Comparison of ENCODE assay signal across 22 mouse cellular contexts in genomic region chr13:54895981-54896380, GRCm38 (mm10). TPM values are rescaled to one million over a fixed set of nuclear protein-coding genes. Genes with fewer than 3 reads are reported as not detected.
DNase-seq lines count a peak whose midpoint lies in the region; ATAC-seq lines count a peak whose summit lies in the region.
"Had no signal": no experiment of that assay in that cellular context is flagged by ENCODE, and none has a peak within 500 bp of the region (broad histone marks: within the 10 kb centered on the region; RNA-seq: fewer than 3 reads in every experiment).

No protein-coding gene starts in this region.

- no peak overlapping the region for H3K9ac ChIP-seq in midbrain, embryonic 14.5 days (replicated peaks; ENCODE audit: low read length)
- H3K9ac ChIP-seq: hindbrain, embryonic 12.5 days; neural tube, embryonic 12.5 days had no signal

- H3K4me3 ChIP-seq in midbrain, embryonic 14.5 days (replicated peaks; ENCODE audit: low read depth, low read length), result no peak overlapping the region
- no peak overlapping the region for H3K4me3 ChIP-seq in midbrain, embryonic 10.5 days
- H3K4me3 ChIP-seq: hindbrain, embryonic 12.5 days; left cerebral cortex, adult 2 months; limb, embryonic 10.5 days; neural tube, embryonic 12.5 days had no signal

- no peak for DNase-seq in cerebellum, postnatal 4 days (ENCODE audit: low spot score in 2 of 2)
- DNase-seq in midbrain, embryonic 14.5 days, result peak; percentile 36
- no peak for DNase-seq in midbrain, embryonic 10.5 days (ENCODE audit: low spot score)
- DNase-seq in cerebellum, postnatal 14 days, result peak; percentile 79 to 85
- no peak for DNase-seq in urinary bladder, postnatal 14 days (ENCODE audit: low spot score)
- no peak for DNase-seq in thymus, postnatal 25 days
- no peak for DNase-seq in right cerebral cortex, postnatal 36 days (ENCODE audit: low spot score in 2 of 2)
- DNase-seq: adrenal gland, adult 8-10 months; heart, postnatal 10 days; kidney, adult 8-10 months; kidney, postnatal 25 days; lung, adult 18-20 months; lung, postnatal 14 days; spleen, adult 18-20 months; thymus, postnatal 4 days had no signal

- no peaks in the 10 kb centered on the region for H3K9me3 ChIP-seq in midbrain, embryonic 14.5 days (ENCODE audit: control insufficient read depth, low read length)
- no peaks in the 10 kb centered on the region for H3K9me3 ChIP-seq in midbrain, embryonic 10.5 days (replicated peaks)
- H3K9me3 ChIP-seq: hindbrain, embryonic 12.5 days; limb, embryonic 10.5 days; neural tube, embryonic 12.5 days had no signal

- H3K27me3 ChIP-seq in midbrain, embryonic 14.5 days (ENCODE audit: control insufficient read depth, insufficient read depth, low read length), result no peaks in the 10 kb centered on the region
- peaks cover 17% of the 10 kb centered on the region for H3K27me3 ChIP-seq in midbrain, embryonic 10.5 days (ENCODE audit: low read depth, poor library complexity, severe bottlenecking)
- H3K27me3 ChIP-seq: neural tube, embryonic 12.5 days had no signal

- no peaks in the 10 kb centered on the region for H3K36me3 ChIP-seq in midbrain, embryonic 14.5 days (ENCODE audit: control insufficient read depth, insufficient read depth, low read length)
- H3K36me3 ChIP-seq in midbrain, embryonic 10.5 days, result no peaks in the 10 kb centered on the region
- H3K36me3 ChIP-seq: hindbrain, embryonic 12.5 days; limb, embryonic 10.5 days; neural tube, embryonic 12.5 days had no signal

- no peak overlapping the region for H3K4me2 ChIP-seq in midbrain, embryonic 14.5 days (ENCODE audit: low read length)
- H3K4me2 ChIP-seq: heart, embryonic 11.5 days; hindbrain, embryonic 12.5 days; neural tube, embryonic 12.5 days had no signal

- peak; percentile 54; the same call in 1 of the 2 replicates for ATAC-seq in cerebellum, adult (ENCODE audit: insufficient number of reproducible peaks, low FRiP score, low TSS enrichment)
- no peak for ATAC-seq in midbrain, embryonic 14.5 days (ENCODE audit: low FRiP score, low TSS enrichment)
- ATAC-seq: Patski had no signal

- H3K4me1 ChIP-seq in midbrain, embryonic 14.5 days (ENCODE audit: control insufficient read depth, insufficient read depth, low read length), result peaks cover 9% of the 10 kb centered on the region; the same call in 1 of the 2 replicates
- peaks cover 19% of the 10 kb centered on the region for H3K4me1 ChIP-seq in midbrain, embryonic 10.5 days
- H3K4me1 ChIP-seq: hindbrain, embryonic 12.5 days had no signal

- 65% methylated on average over 5 of the region's 5 CpGs for WGBS in midbrain, embryonic 14.5 days
- 79% methylated on average over 5 of the region's 5 CpGs for WGBS in midbrain, embryonic 10.5 days

- H3K27ac ChIP-seq in midbrain, embryonic 14.5 days (replicated peaks; ENCODE audit: low read depth, low read length), result peak overlapping the region; percentile 32
- no peak overlapping the region for H3K27ac ChIP-seq in midbrain, embryonic 10.5 days (replicated peaks)
- H3K27ac ChIP-seq: hindbrain, embryonic 12.5 days; left cerebral cortex, adult 2 months; limb, embryonic 10.5 days; neural tube, embryonic 12.5 days had no signal

RNA-seq across cellular contexts. Expression of gene Unc5a, which starts 53.2 kb away (rescaled TPM):
- 12.6 and 15.9 TPM in 2 replicates for polyA plus RNA-seq in midbrain, embryonic 14.5 days (2014; fragmentation: Nextera tagmentation; extraction: Ambion mirVana)
- 2.8 TPM in 2 replicates for polyA plus RNA-seq in midbrain, embryonic 10.5 days (2016; fragmentation: Nextera tagmentation; extraction: Ambion mirVana)
- polyA plus RNA-seq: Patski had no signal

Comparison
In these comparisons a context has a peak if more than half of its experiments do, and no peak if none do; other contexts are left out.
1. DNase-seq: peak in midbrain, embryonic 14.5 days (single experiment) and cerebellum, postnatal 14 days (2 of 2); none in cerebellum, postnatal 4 days (0 of 2), midbrain, embryonic 10.5 days (single experiment), urinary bladder, postnatal 14 days (single experiment), thymus, postnatal 25 days (single experiment) and right cerebral cortex, postnatal 36 days (0 of 2).